Comparison of ENCODE assay signal across 13 mouse cellular contexts in genomic region chr19:47882882-47883254, GRCm38 (mm10). TPM values are rescaled to one million over a fixed set of nuclear protein-coding genes. Genes with fewer than 3 reads are reported as not detected.
A peak's percentile ranks its signal among the peaks of the same experiment; 100 is the strongest.
DNase-seq lines count a peak whose midpoint lies in the region; ATAC-seq and TF ChIP-seq lines count a peak whose summit lies in the region.
"Had no signal": no experiment of that assay in that cellular context is flagged by ENCODE, and none has a peak within 500 bp of the region (broad histone marks: within the 10 kb centered on the region; RNA-seq: fewer than 3 reads in every experiment).

No protein-coding gene starts in this region.

- no peak for TF ChIP-seq CTCF in lung, embryonic 14.5 days (IDR thresholded peaks at IDR 0.05; ENCODE audit: low read depth)

- no peaks in the 10 kb centered on the region for H3K27me3 ChIP-seq in lung, embryonic 14.5 days (ENCODE audit: insufficient read depth, low read length)
- no peaks in the 10 kb centered on the region for H3K27me3 ChIP-seq in forebrain, embryonic 14.5 days (replicated peaks; ENCODE audit: control insufficient read depth, insufficient read depth, low read length)
- H3K27me3 ChIP-seq in limb, embryonic 11.5 days (ENCODE audit: control insufficient read depth, insufficient read depth, low read length), result no peaks in the 10 kb centered on the region
- no peaks in the 10 kb centered on the region for H3K27me3 ChIP-seq in neural tube, embryonic 14.5 days (ENCODE audit: control insufficient read depth, insufficient read depth, low read length)
- H3K27me3 ChIP-seq: lung, embryonic 15.5 days had no signal

- H3K27ac ChIP-seq in lung, embryonic 14.5 days (ENCODE audit: low read depth), result no peak overlapping the region
- no peak overlapping the region for H3K27ac ChIP-seq in forebrain, embryonic 14.5 days (ENCODE audit: low read depth, low read length)
- no peak overlapping the region for H3K27ac ChIP-seq in limb, embryonic 11.5 days (replicated peaks; ENCODE audit: low read depth, low read length)
- H3K27ac ChIP-seq in neural tube, embryonic 14.5 days (ENCODE audit: low read depth, low read length), result no peak overlapping the region
- H3K27ac ChIP-seq: gastrocnemius, adult 2 months; lung, embryonic 15.5 days had no signal

- no peaks in the 10 kb centered on the region for H3K36me3 ChIP-seq in lung, embryonic 14.5 days (ENCODE audit: insufficient read depth)
- no peaks in the 10 kb centered on the region for H3K36me3 ChIP-seq in forebrain, embryonic 14.5 days (ENCODE audit: control insufficient read depth, insufficient read depth, low read length)
- H3K36me3 ChIP-seq in limb, embryonic 11.5 days (ENCODE audit: control insufficient read depth, insufficient read depth, low read length), result no peaks in the 10 kb centered on the region
- H3K36me3 ChIP-seq in neural tube, embryonic 14.5 days (ENCODE audit: control insufficient read depth, insufficient read depth, low read length), result no peaks in the 10 kb centered on the region
- H3K36me3 ChIP-seq: lung, embryonic 15.5 days had no signal

- no peak overlapping the region for H3K4me2 ChIP-seq in lung, embryonic 14.5 days
- no peak overlapping the region for H3K4me2 ChIP-seq in forebrain, embryonic 14.5 days (ENCODE audit: low read length)
- no peak overlapping the region for H3K4me2 ChIP-seq in limb, embryonic 11.5 days (ENCODE audit: low read depth, severe bottlenecking)
- H3K4me2 ChIP-seq in neural tube, embryonic 14.5 days (ENCODE audit: low read depth, low read length), result no peak overlapping the region
- H3K4me2 ChIP-seq: lung, embryonic 15.5 days had no signal

- WGBS in lung, embryonic 14.5 days, result 44% methylated on average over 9 of the region's 9 CpGs
- WGBS in forebrain, embryonic 14.5 days, result 69% methylated on average over 9 of the region's 9 CpGs
- WGBS in limb, embryonic 11.5 days, result 40% methylated on average over 9 of the region's 9 CpGs
- 65% methylated on average over 9 of the region's 9 CpGs for WGBS in neural tube, embryonic 14.5 days

- no peak for DNase-seq in lung, embryonic 14.5 days
- DNase-seq in lung, postnatal 10 days, result no peak
- DNase-seq in forebrain, embryonic 14.5 days (ENCODE audit: low spot score), result no peak
- no peak for DNase-seq in limb, embryonic 11.5 days (ENCODE audit: low spot score)
- DNase-seq in left cerebral cortex, adult 9 months (ENCODE audit: low spot score in 2 of 2), result no peak
- DNase-seq in left cerebral cortex, adult 11 months (ENCODE audit: low spot score), result no peak
- no peak for DNase-seq in gastrocnemius, postnatal 4 days (ENCODE audit: low spot score in 2 of 2)

- peaks cover 13% of the 10 kb centered on the region for H3K4me1 ChIP-seq in lung, embryonic 14.5 days (ENCODE audit: insufficient read depth)
- no peaks in the 10 kb centered on the region for H3K4me1 ChIP-seq in forebrain, embryonic 14.5 days (ENCODE audit: control insufficient read depth, insufficient read depth, low read length)
- peaks cover 14% of the 10 kb centered on the region; the same call in 1 of the 2 replicates for H3K4me1 ChIP-seq in limb, embryonic 11.5 days (ENCODE audit: control insufficient read depth, insufficient read depth, low read length)
- no peaks in the 10 kb centered on the region for H3K4me1 ChIP-seq in neural tube, embryonic 14.5 days (ENCODE audit: control insufficient read depth, insufficient read depth, low read length)

- H3K9me3 ChIP-seq in lung, embryonic 14.5 days (ENCODE audit: low read depth, low read length), result no peaks in the 10 kb centered on the region
- no peaks in the 10 kb centered on the region for H3K9me3 ChIP-seq in forebrain, embryonic 14.5 days (replicated peaks; ENCODE audit: control insufficient read depth, low read length)
- no peaks in the 10 kb centered on the region for H3K9me3 ChIP-seq in limb, embryonic 11.5 days (ENCODE audit: control insufficient read depth, low read length)
- H3K9me3 ChIP-seq in neural tube, embryonic 14.5 days (ENCODE audit: control insufficient read depth, low read length), result no peaks in the 10 kb centered on the region
- H3K9me3 ChIP-seq: lung, embryonic 15.5 days had no signal

- no peak overlapping the region for H3K9ac ChIP-seq in lung, embryonic 14.5 days
- H3K9ac ChIP-seq in forebrain, embryonic 14.5 days (ENCODE audit: low read length), result no peak overlapping the region
- no peak overlapping the region for H3K9ac ChIP-seq in limb, embryonic 11.5 days (ENCODE audit: low read length)
- H3K9ac ChIP-seq in neural tube, embryonic 14.5 days (replicated peaks; ENCODE audit: low read depth, low read length), result no peak overlapping the region
- H3K9ac ChIP-seq: lung, embryonic 15.5 days had no signal

- peak; percentile 48 for ATAC-seq in lung, embryonic 14.5 days (ENCODE audit: insufficient read depth)
- peak; percentile 60 for ATAC-seq in forebrain, embryonic 14.5 days
- ATAC-seq in limb, embryonic 11.5 days (ENCODE audit: insufficient number of reproducible peaks, low FRiP score, low TSS enrichment, low read depth), result peak; percentile 62; the same call in 1 of the 2 replicates
- peak; percentile 21; the same call in 1 of the 2 replicates for ATAC-seq in neural tube, embryonic 14.5 days (ENCODE audit: low read depth)

- H3K4me3 ChIP-seq in lung, embryonic 14.5 days (ENCODE audit: low read depth, low read length), result no peak overlapping the region
- H3K4me3 ChIP-seq in forebrain, embryonic 14.5 days (ENCODE audit: low read depth, low read length), result no peak overlapping the region
- H3K4me3 ChIP-seq in limb, embryonic 11.5 days (ENCODE audit: low read depth, low read length), result no peak overlapping the region
- no peak overlapping the region for H3K4me3 ChIP-seq in neural tube, embryonic 14.5 days (ENCODE audit: low read depth, low read length)
- H3K4me3 ChIP-seq: gastrocnemius, adult 2 months; lung, embryonic 15.5 days had no signal

RNA-seq across cellular contexts. Expression of gene Gsto2, which starts 17.5 kb away (rescaled TPM):
- polyA plus RNA-seq in lung, embryonic 14.5 days (2014; fragmentation: Nextera tagmentation; extraction: Ambion mirVana), result 0.72 and 1.4 TPM in 2 replicates
- polyA plus RNA-seq in forebrain, embryonic 14.5 days (2014; fragmentation: Nextera tagmentation; extraction: Ambion mirVana), result 1.1 TPM in 2 replicates
- 0.78 and 1.1 TPM in 2 replicates for polyA plus RNA-seq in limb, embryonic 11.5 days (2014; fragmentation: Nextera tagmentation; extraction: Ambion mirVana)
- polyA plus RNA-seq in neural tube, embryonic 14.5 days (2014; fragmentation: Nextera tagmentation; extraction: Ambion mirVana), result 1.3 and 2.1 TPM in 2 replicates
- total RNA-seq in gastrocnemius, postnatal 4 days (2021), result 1 to 10 TPM; 1.3 to 1.9 TPM
- total RNA-seq: monocyte, adult 5-6 weeks had no signal

RNA-seq across cellular contexts. Expression of gene Gsto1, which starts 28.1 kb away (rescaled TPM):
- 80.5 and 80.6 TPM in 2 replicates for polyA plus RNA-seq in lung, embryonic 14.5 days (2014; fragmentation: Nextera tagmentation; extraction: Ambion mirVana)
- polyA plus RNA-seq in forebrain, embryonic 14.5 days (2014; fragmentation: Nextera tagmentation; extraction: Ambion mirVana), result 105 and 120 TPM in 2 replicates
- 232 and 249 TPM in 2 replicates for polyA plus RNA-seq in limb, embryonic 11.5 days (2014; fragmentation: Nextera tagmentation; extraction: Ambion mirVana)
- polyA plus RNA-seq in neural tube, embryonic 14.5 days (2014; fragmentation: Nextera tagmentation; extraction: Ambion mirVana), result 134 and 161 TPM in 2 replicates
- total RNA-seq in gastrocnemius, postnatal 4 days (2021), result 10 to 100 TPM; 30.0 to 34.3 TPM

RNA-seq across cellular contexts. Expression of gene Cfap43, which starts 36.2 kb away (rescaled TPM):
- polyA plus RNA-seq in lung, embryonic 14.5 days (2014; fragmentation: Nextera tagmentation; extraction: Ambion mirVana), result 0.14 and 0.15 TPM in 2 replicates
- 0.99 and 1.4 TPM in 2 replicates for polyA plus RNA-seq in forebrain, embryonic 14.5 days (2014; fragmentation: Nextera tagmentation; extraction: Ambion mirVana)
- 0.04 and 0.27 TPM in 2 replicates for polyA plus RNA-seq in limb, embryonic 11.5 days (2014; fragmentation: Nextera tagmentation; extraction: Ambion mirVana)
- 0.24 and 1.7 TPM in 2 replicates for polyA plus RNA-seq in neural tube, embryonic 14.5 days (2014; fragmentation: Nextera tagmentation; extraction: Ambion mirVana)
- under 1 TPM in 1 of 2 experiments, not detected in 1; 0.32 TPM for total RNA-seq in gastrocnemius, postnatal 4 days (2021)
- total RNA-seq: adrenal gland, adult 18-20 months had no signal

RNA-seq across cellular contexts. Expression of gene Itprip, which starts 36.2 kb away (rescaled TPM):
- 14.7 and 15.2 TPM in 2 replicates for polyA plus RNA-seq in lung, embryonic 14.5 days (2014; fragmentation: Nextera tagmentation; extraction: Ambion mirVana)
- polyA plus RNA-seq in forebrain, embryonic 14.5 days (2014; fragmentation: Nextera tagmentation; extraction: Ambion mirVana), result 5.4 and 6.4 TPM in 2 replicates
- 20.0 and 20.3 TPM in 2 replicates for polyA plus RNA-seq in limb, embryonic 11.5 days (2014; fragmentation: Nextera tagmentation; extraction: Ambion mirVana)
- 3.8 and 4.4 TPM in 2 replicates for polyA plus RNA-seq in neural tube, embryonic 14.5 days (2014; fragmentation: Nextera tagmentation; extraction: Ambion mirVana)
- total RNA-seq in gastrocnemius, postnatal 4 days (2021), result 1 to 10 TPM; 2.9 to 4.3 TPM

RNA-seq across cellular contexts. Expression of gene Cfap58, which starts 54.6 kb away (rescaled TPM):
- polyA plus RNA-seq in lung, embryonic 14.5 days (2014; fragmentation: Nextera tagmentation; extraction: Ambion mirVana), result 0.14 TPM in 1 of 2 replicates, not detected in the other
- polyA plus RNA-seq in forebrain, embryonic 14.5 days (2014; fragmentation: Nextera tagmentation; extraction: Ambion mirVana), result 0.37 and 0.50 TPM in 2 replicates
- 0.09 TPM in 1 of 2 replicates, not detected in the other for polyA plus RNA-seq in limb, embryonic 11.5 days (2014; fragmentation: Nextera tagmentation; extraction: Ambion mirVana)
- polyA plus RNA-seq in neural tube, embryonic 14.5 days (2014; fragmentation: Nextera tagmentation; extraction: Ambion mirVana), result 0.53 and 0.64 TPM in 2 replicates
- not detected for total RNA-seq in gastrocnemius, postnatal 4 days (2021)
- total RNA-seq: gastrocnemius, adult 2 months; monocyte, adult 5-6 weeks had no signal
- polyA plus RNA-seq: CD4-positive, CD25-positive, alpha-beta regulatory T cell, adult 4 months had no signal
